Mouse (Mus musculus) liver, embryonic 14.5 days (tissue): Measurements from ENCODE around the gene Pmm2. TPM values are rescaled to one million over a fixed set of nuclear protein-coding genes. Genes with fewer than 3 reads are reported as not detected.

ENCODE experiments used
- ATAC-seq: fragments of 200-750 bp; cut with Nextera tagmentation; 2 replicates; pipeline ENCODE4 v1.8.0; 2017; ENCODE audit warnings: moderate number of reproducible peaks, mild to moderate bottlenecking, moderate library complexity; ENCODE audit not compliant: insufficient read depth
- DNase-seq, 3 experiments: peaks; one replicate each; pipeline ENCODE4 v3.0.0-alpha.2; 2012 to 2013; ENCODE audit warnings: low read depth in 3 of 3, low spot score in 3 of 3
- H3K27ac ChIP-seq: fragments of 300-500 bp; sonication (generic); 2 replicates; pipeline ENCODE4 v1.5.1; 2014; ENCODE audit warnings: moderate library complexity, mild to moderate bottlenecking, control low read depth, inconsistent platforms
- H3K27me3 ChIP-seq: fragments of 300-500 bp; sonication (generic); 2 replicates; pipeline ENCODE4 v1.6.1; 2014; ENCODE audit warnings: mild to moderate bottlenecking, low read length, moderate library complexity; ENCODE audit not compliant: control insufficient read depth, insufficient read depth
- H3K36me3 ChIP-seq: fragments of 300-500 bp; sonication (generic); replicated peaks from 2 replicates; pipeline ENCODE4 v1.6.1; 2014; ENCODE audit warnings: low read depth; ENCODE audit not compliant: control insufficient read depth, insufficient read depth
- H3K4me1 ChIP-seq, 2 experiments: fragments of 200-500 bp in 1 of 2; fragments of 300-500 bp in 1 of 2; sonication (generic) in 1 of 2; replicated peaks; 2 replicates each; pipeline ENCODE4 v1.6.1; 2012 to 2014; ENCODE audit warnings: antibody characterized with exemption in 1 of 2, inconsistent platforms in 1 of 2, low read length in 1 of 2; ENCODE audit not compliant: control insufficient read depth in 2 of 2, insufficient read depth in 2 of 2
- H3K4me2 ChIP-seq: fragments of 300-500 bp; sonication (generic); 2 replicates; pipeline ENCODE4 v1.6.1; 2014; ENCODE audit warnings: low read depth, mild to moderate bottlenecking, control low read depth, moderate library complexity
- H3K4me3 ChIP-seq, 2 experiments: fragments of 200-500 bp in 1 of 2; fragments of 300-500 bp in 1 of 2; sonication (generic) in 1 of 2; 2 replicates each; pipeline ENCODE4 v1.5.1; 2012 to 2014; ENCODE audit warnings: low read depth in 2 of 2, low read length in 2 of 2, mild to moderate bottlenecking in 2 of 2, control low read depth in 1 of 2, inconsistent platforms in 1 of 2, moderate library complexity in 1 of 2; ENCODE audit not compliant: insufficient read depth in 1 of 2
- H3K9ac ChIP-seq: fragments of 300-500 bp; sonication (generic); replicated peaks from 2 replicates; pipeline ENCODE4 v1.6.1; 2014; ENCODE audit warnings: mild to moderate bottlenecking, control low read depth, moderate library complexity
- H3K9me3 ChIP-seq: fragments of 300-500 bp; sonication (generic); 2 replicates; pipeline ENCODE4 v1.6.1; 2016; ENCODE audit warnings: low read length, mixed read lengths; ENCODE audit not compliant: control insufficient read depth
- CTCF ChIP-seq: IDR thresholded peaks from 2 replicates; pipeline ENCODE4 v1.5.1; 2016; ENCODE audit warnings: antibody characterized with exemption, low read depth, control low read depth
- EP300 ChIP-seq: IDR thresholded peaks from 2 replicates; pipeline ENCODE4 v1.6.1; 2016; ENCODE audit warnings: antibody characterized with exemption, low read depth
- WGBS: fragments of 180-500 bp; shearing (Covaris S2); extraction: QIAGEN DNeasy Blood & Tissue Kit; methylation state at CpG from one replicate; pipeline ENCODE4 v1.1.7; 2014; ENCODE audit not compliant: insufficient replicate concordance; 5-methylcytosine and 5-hydroxymethylcytosine counted together
- polyA plus RNA-seq, 2 experiments: library from polyadenylated mRNA; depleted of rRNA in 1 of 2; stranded (reverse) in 1 of 2; unstranded in 1 of 2; fragments of >200 nt; fragmentation: Nextera tagmentation in 1 of 2; extraction: Ambion mirVana in 1 of 2; gene quantifications; 2 replicates each; pipeline versions ENCODE4 v1.2.1 to v1.2.3; 2012 to 2014

Gene Pmm2
- polyA plus RNA-seq, 2 experiments = 22.1 to 25.5 TPM

- peaks cover 16% of the 10 kb centered on the region for H3K36me3 ChIP-seq
- 69% methylated on average over 2 of the region's 2 CpGs for WGBS
These were observed 30.9 kb downstream of the Pmm2 start for GRCm38 (mm10) chr16:8668386-8668785.

GRCm38 (mm10) chr16:8669432-8669831 lies 32.0 kb downstream of the Pmm2 start:
- H3K4me2 ChIP-seq = peak overlapping the region; percentile 95
- ATAC-seq (no peak), DNase-seq (no peak)
- H3K9me3 ChIP-seq = no peaks in the 10 kb centered on the region
- H3K27me3 ChIP-seq = no peaks in the 10 kb centered on the region
- no peak overlapping the region for H3K27ac ChIP-seq
- no peak for TF ChIP-seq CTCF
- TF ChIP-seq EP300 = no peak
- peaks cover 8% of the 10 kb centered on the region for H3K36me3 ChIP-seq
- peak overlapping the region in 1 of 2 experiments; percentile 80; a peak in 2 of 4 replicates for H3K4me3 ChIP-seq
- H3K4me1 ChIP-seq = peaks cover 36 to 56% of the 10 kb centered on the region in 2 experiments
- 77% methylated on average over 5 of the region's 5 CpGs for whole genome bisulfite sequencing
- H3K9ac ChIP-seq = no peak overlapping the region; the same call in 1 of the 2 replicates

More at GRCm38 (mm10) chr16:8668386-8668785, 30.9 kb downstream of the Pmm2 start:
- no peaks in the 10 kb centered on the region for H3K9me3 ChIP-seq
- no peak overlapping the region for H3K9ac ChIP-seq
- no peak overlapping the region for H3K4me3 ChIP-seq
- no peaks in the 10 kb centered on the region for H3K27me3 ChIP-seq
- no peak for DNase-seq
- H3K4me1 ChIP-seq = peaks cover 27 to 46% of the 10 kb centered on the region in 2 experiments
- no peak overlapping the region; the same call in 1 of the 2 replicates for H3K27ac ChIP-seq
- TF ChIP-seq CTCF = no peak
- TF ChIP-seq EP300 = no peak
- H3K4me2 ChIP-seq = no peak overlapping the region
- no peak for ATAC-seq

- H3K4me2 ChIP-seq = peak overlapping the region; percentile 95
- 30% methylated on average over 15 of the region's 15 CpGs for WGBS
- H3K9ac ChIP-seq = peak overlapping the region; percentile 85
- ATAC-seq = no peak
- peak overlapping the region; percentile 72 to 80 for H3K4me3 ChIP-seq
- no peak for DNase-seq
- H3K27ac ChIP-seq = peak overlapping the region; percentile 84; the same call in 1 of the 2 replicates
- H3K9me3 ChIP-seq = no peaks in the 10 kb centered on the region
- no peak for TF ChIP-seq EP300
- no peaks in the 10 kb centered on the region for H3K27me3 ChIP-seq
- H3K4me1 ChIP-seq = peaks cover 45 to 64% of the 10 kb centered on the region in 2 experiments
- peaks cover 7% of the 10 kb centered on the region for H3K36me3 ChIP-seq
These were observed 32.9 kb downstream of the Pmm2 start for GRCm38 (mm10) chr16:8670041-8671035.

GRCm38 (mm10) chr16:8671551-8672349 lies 34.3 kb downstream of the Pmm2 start, which contains the start of gene Carhsp1:
Gene Carhsp1, minus strand, starts transcription at chr16:8672155.
- 1% methylated on average over 67 of the region's 67 CpGs for WGBS

More at GRCm38 (mm10) chr16:8671551-8672349, 34.3 kb downstream of the Pmm2 start, which contains the start of gene Carhsp1:
- Histone ChIP-seq H3K9me3 (no peaks in the 10 kb centered on the region), H3K4me2 (peak within 1 kb of the TSS; percentile 95), H3K4me3 (peak within 1 kb of the TSS; percentile 72 to 80), H3K27me3 (no peaks in the 10 kb centered on the region), H3K27ac (peak within 1 kb of the TSS; percentile 84), H3K36me3 (peaks cover 7% of the 10 kb centered on the region), H3K4me1 (peaks cover 58 to 73% of the 10 kb centered on the region in 2 experiments), H3K9ac (peak within 1 kb of the TSS; percentile 85)
- peak; percentile 81 for ATAC-seq
- peak; percentile 92 to 94 (median 93) for DNase-seq
- TF ChIP-seq EP300 (no peak), CTCF (peak; percentile 63)
